Mouse (Mus musculus): ENCODE results near the gene Ptpn11.

GRCm38 (mm10) chr5:121093281-121093680 lies 97.9 kb downstream of the Ptpn11 start:
- TF ChIP-seq POLR2A (IDR thresholded peaks at IDR 0.05; ENCODE audit: insufficient read length, low read depth) (no peak), POLR2AphosphoS2 (IDR thresholded peaks at IDR 0.05; ENCODE audit: insufficient read length, low read depth) (no peak), TCF12 (IDR thresholded peaks at IDR 0.05; ENCODE audit: insufficient read depth, poor library complexity, severe bottlenecking) (no peak), E2F4 (IDR thresholded peaks at IDR 0.05; ENCODE audit: insufficient read depth) (no peak), SRF (IDR thresholded peaks at IDR 0.05; ENCODE audit: control insufficient read depth, insufficient read length, low read depth) (no peak)

All from myocyte (in vitro differentiated cells).